Mouse (Mus musculus): ENCODE results near the gene Bzw2.

The Bzw2 gene

GRCm38 (mm10) chr12:36135409-36135808 is 22.5 kb downstream of the Bzw2 start:
- DNase-seq (ENCODE audit: extremely low spot score): no peak

GRCm38 (mm10) chr12:36134111-36134510 is 23.8 kb downstream of the Bzw2 start:
- no peak for DNase-seq (ENCODE audit: extremely low spot score)

- no peak for DNase-seq (ENCODE audit: extremely low spot score)
Measured at GRCm38 (mm10) chr12:36133547-36133946, 24.3 kb downstream of the Bzw2 start.

GRCm38 (mm10) chr12:36132668-36133067 is 25.2 kb downstream of the Bzw2 start:
- DNase-seq (ENCODE audit: extremely low spot score): no peak

- DNase-seq (ENCODE audit: extremely low spot score): no peak
Measured at GRCm38 (mm10) chr12:36132254-36132653, 25.6 kb downstream of the Bzw2 start.

GRCm38 (mm10) chr12:36129826-36130225 is 28.1 kb downstream of the Bzw2 start:
- DNase-seq (ENCODE audit: extremely low spot score): no peak

- DNase-seq (ENCODE audit: extremely low spot score): no peak
Measured at GRCm38 (mm10) chr12:36126049-36126448, 31.8 kb downstream of the Bzw2 start.

- no peak for DNase-seq (ENCODE audit: extremely low spot score)
Measured at GRCm38 (mm10) chr12:36119244-36119643, 38.6 kb downstream of the Bzw2 start.

- no peak for DNase-seq (ENCODE audit: extremely low spot score)
Measured at GRCm38 (mm10) chr12:36117161-36117560, 40.7 kb downstream of the Bzw2 start.

GRCm38 (mm10) chr12:36112081-36112480 is 45.8 kb downstream of the Bzw2 start:
- no peak for DNase-seq (ENCODE audit: extremely low spot score)

- DNase-seq (ENCODE audit: extremely low spot score): no peak
Measured at GRCm38 (mm10) chr12:36111110-36111509, 46.8 kb downstream of the Bzw2 start.

- DNase-seq (ENCODE audit: extremely low spot score): no peak
Measured at GRCm38 (mm10) chr12:36110457-36110856, 47.4 kb downstream of the Bzw2 start.

- DNase-seq (ENCODE audit: extremely low spot score): no peak
Measured at GRCm38 (mm10) chr12:36108442-36108841, 49.4 kb downstream of the Bzw2 start.

GRCm38 (mm10) chr12:36103592-36103910 is 54.3 kb downstream of the Bzw2 start:
- no peak for DNase-seq (ENCODE audit: extremely low spot score)

GRCm38 (mm10) chr12:36102733-36103591 is 54.9 kb downstream of the Bzw2 start:
- DNase-seq (ENCODE audit: extremely low spot score): no peak

GRCm38 (mm10) chr12:36095371-36095880 is 62.5 kb downstream of the Bzw2 start:
- no peak for DNase-seq (ENCODE audit: extremely low spot score)

GRCm38 (mm10) chr12:36093081-36093670 is 64.7 kb downstream of the Bzw2 start:
- no peak for DNase-seq (ENCODE audit: extremely low spot score)

- DNase-seq (ENCODE audit: extremely low spot score): no peak
Measured at GRCm38 (mm10) chr12:36091964-36092363, 65.9 kb downstream of the Bzw2 start.

GRCm38 (mm10) chr12:36089221-36089620 is 68.7 kb downstream of the Bzw2 start:
- no peak for DNase-seq (ENCODE audit: extremely low spot score)

- no peak for DNase-seq (ENCODE audit: extremely low spot score)
Measured at GRCm38 (mm10) chr12:36088804-36089203, 69.1 kb downstream of the Bzw2 start.

GRCm38 (mm10) chr12:36085380-36085779 is 72.5 kb downstream of the Bzw2 start:
- no peak for DNase-seq (ENCODE audit: extremely low spot score)

- no peak for DNase-seq (ENCODE audit: extremely low spot score)
Measured at GRCm38 (mm10) chr12:36078101-36078899, 79.6 kb downstream of the Bzw2 start.

Data from embryo, embryonic 9.5 days (tissue).